Mouse (Mus musculus): ENCODE measurements around the gene Rrp1b.

- TF ChIP-seq CTCF (IDR thresholded peaks at IDR 0.05; ENCODE audit: low read depth) (no peak), EP300 (IDR thresholded peaks at IDR 0.05; ENCODE audit: low read depth) (no peak)
These were observed 12.8 kb upstream of the Rrp1b start for GRCm38 (mm10) chr17:32023088-32023487.
